Mouse (Mus musculus) left cerebral cortex, adult 2 months (tissue): Measurements from ENCODE around the gene Nrbf2. TPM values are rescaled to one million over a fixed set of nuclear protein-coding genes. Genes with fewer than 3 reads are reported as not detected.

ENCODE experiments used
- DNase-seq, 2 experiments: peaks; one replicate each; pipeline ENCODE4 v3.0.0; 2021 to 2022; ENCODE audit warnings: low spot score in 2 of 2, mixed read lengths in 1 of 2; ENCODE audit errors: extremely low spot score in 1 of 2
- H3K27ac ChIP-seq: fragments of 200-600 bp; 2 replicates; pipeline ENCODE4 v1.8.1; 2022
- H3K4me3 ChIP-seq: fragments of 200-600 bp; 2 replicates; pipeline ENCODE4 v1.8.1; 2022
- CTCF ChIP-seq: fragments of 200-600 bp; IDR thresholded peaks from 2 replicates; pipeline ENCODE4 v1.8.1; 2022; ENCODE audit warnings: antibody characterized with exemption, mild to moderate bottlenecking, moderate library complexity
- intact Hi-C: fragments of 180-260 bp; cut with DNase I; formaldehyde crosslinking; loops from one replicate; pipeline ENCODE4 v1.15.1; 2025
- total RNA-seq, 2 experiments: library from RNA; stranded (reverse); gene quantifications; 2 replicates each; pipeline ENCODE4 v1.2.3; 2021

Gene Nrbf2
- total RNA-seq, 2 experiments from 2014 or later: 19.4 to 20.1 TPM

GRCm38 (mm10) chr10:67290622-67291021 lies 5.5 kb upstream of the Nrbf2 start:
- no peak overlapping the region for H3K27ac ChIP-seq
- intact Hi-C loops: no loop called here
- no peak for TF ChIP-seq CTCF
- no peak for DNase-seq
- H3K4me3 ChIP-seq: no peak overlapping the region

- H3K27ac ChIP-seq: no peak overlapping the region
These were observed 2.8 kb upstream of the Nrbf2 start for GRCm38 (mm10) chr10:67287877-67288276.

GRCm38 (mm10) chr10:67284761-67285175 lies 337 bp downstream of the Nrbf2 start:
- DNase-seq: no peak
- TF ChIP-seq CTCF: peak; percentile 12
- Histone ChIP-seq H3K4me3 (peak overlapping the region; percentile 91), H3K27ac (peak overlapping the region; percentile 82)
- intact Hi-C loops: no loop called here

More at GRCm38 (mm10) chr10:67287877-67288276, 2.8 kb upstream of the Nrbf2 start:
- intact Hi-C loops: no loop called here
- peak; percentile 51 to 65 for DNase-seq
- no peak overlapping the region for H3K4me3 ChIP-seq
- no peak for TF ChIP-seq CTCF

- Histone ChIP-seq H3K27ac (peak overlapping the region; percentile 82), H3K4me3 (peak overlapping the region; percentile 91)
- intact Hi-C loops: no loop called here
- DNase-seq: no peak
- no peak for TF ChIP-seq CTCF
These were observed 794 bp downstream of the Nrbf2 start for GRCm38 (mm10) chr10:67284311-67284710.

- intact Hi-C loops: no loop called here
- Histone ChIP-seq H3K4me3 (peak overlapping the region; percentile 1; the same call in 1 of the 2 replicates), H3K27ac (no peak overlapping the region)
- DNase-seq: no peak
- TF ChIP-seq CTCF: no peak
These were observed 1.6 kb downstream of the Nrbf2 start for GRCm38 (mm10) chr10:67283516-67283915.

GRCm38 (mm10) chr10:67282531-67282930 lies 2.6 kb downstream of the Nrbf2 start:
- H3K4me3 ChIP-seq: no peak overlapping the region
- no peak for TF ChIP-seq CTCF
- DNase-seq: no peak
- intact Hi-C loops: no loop called here
- H3K27ac ChIP-seq: no peak overlapping the region

GRCm38 (mm10) chr10:67281852-67282251 lies 3.3 kb downstream of the Nrbf2 start:
- no peak for TF ChIP-seq CTCF
- intact Hi-C loops: no loop called here
- no peak overlapping the region for H3K27ac ChIP-seq

GRCm38 (mm10) chr10:67275916-67276315 lies 9.2 kb downstream of the Nrbf2 start:
- DNase-seq: no peak
- H3K4me3 ChIP-seq: no peak overlapping the region
- H3K27ac ChIP-seq: no peak overlapping the region
- no peak for TF ChIP-seq CTCF
- intact Hi-C loops: no loop called here

More at GRCm38 (mm10) chr10:67281852-67282251, 3.3 kb downstream of the Nrbf2 start:
- no peak overlapping the region for H3K4me3 ChIP-seq
- DNase-seq: no peak

GRCm38 (mm10) chr10:67264852-67265251 lies 20.3 kb downstream of the Nrbf2 start:
- no peak overlapping the region for H3K27ac ChIP-seq
- intact Hi-C loops: loop anchor here (2.0 kb wide), 1 partner anchor 46 kb away; no protein-coding TSS in a partner anchor
- peak; percentile 35 to 55 for DNase-seq
- peak; percentile 80 for TF ChIP-seq CTCF
- H3K4me3 ChIP-seq: no peak overlapping the region

- DNase-seq: no peak
- no peak overlapping the region for H3K4me3 ChIP-seq
- TF ChIP-seq CTCF: no peak
- intact Hi-C loops: loop anchor here (10.0 kb wide), 1 partner anchor 348 kb away; no protein-coding TSS in a partner anchor
- 0 out of 2 replicates have a peak overlapping the region, but pooled peaks have one; percentile 15 for H3K27ac ChIP-seq
These were observed 32.0 kb downstream of the Nrbf2 start for GRCm38 (mm10) chr10:67253115-67253514.

GRCm38 (mm10) chr10:67252353-67252752 lies 32.8 kb downstream of the Nrbf2 start:
- no peak for TF ChIP-seq CTCF
- intact Hi-C loops: loop anchor here (10.0 kb wide), 1 partner anchor 348 kb away; no protein-coding TSS in a partner anchor
- peak overlapping the region; percentile 44; the same call in 1 of the 2 replicates for H3K27ac ChIP-seq
- no peak overlapping the region for H3K4me3 ChIP-seq
- no peak for DNase-seq

GRCm38 (mm10) chr10:67250846-67251245 lies 34.3 kb downstream of the Nrbf2 start:
- no peak for DNase-seq
- H3K27ac ChIP-seq: peak overlapping the region; percentile 29; the same call in 1 of the 2 replicates
- intact Hi-C loops: loop anchor here (10.0 kb wide), 1 partner anchor 346 kb away; no protein-coding TSS in a partner anchor
- no peak for TF ChIP-seq CTCF
- H3K4me3 ChIP-seq: no peak overlapping the region

GRCm38 (mm10) chr10:67249486-67249885 lies 35.6 kb downstream of the Nrbf2 start:
- TF ChIP-seq CTCF: no peak
- intact Hi-C loops: no loop called here
- peak overlapping the region; percentile 25 for H3K27ac ChIP-seq
- no peak overlapping the region for H3K4me3 ChIP-seq
- no peak for DNase-seq
